Mouse (Mus musculus): ENCODE results near the gene 4921536K21Rik.
A peak's percentile ranks its signal among the peaks of the same experiment; 100 is the strongest.
"Not testable (repeated sequence)": the region's sequence is repeated elsewhere in the genome, so short reads cannot be mapped to it uniquely, and the experiment has no call there.

4921536K21Rik gene

DNA sequence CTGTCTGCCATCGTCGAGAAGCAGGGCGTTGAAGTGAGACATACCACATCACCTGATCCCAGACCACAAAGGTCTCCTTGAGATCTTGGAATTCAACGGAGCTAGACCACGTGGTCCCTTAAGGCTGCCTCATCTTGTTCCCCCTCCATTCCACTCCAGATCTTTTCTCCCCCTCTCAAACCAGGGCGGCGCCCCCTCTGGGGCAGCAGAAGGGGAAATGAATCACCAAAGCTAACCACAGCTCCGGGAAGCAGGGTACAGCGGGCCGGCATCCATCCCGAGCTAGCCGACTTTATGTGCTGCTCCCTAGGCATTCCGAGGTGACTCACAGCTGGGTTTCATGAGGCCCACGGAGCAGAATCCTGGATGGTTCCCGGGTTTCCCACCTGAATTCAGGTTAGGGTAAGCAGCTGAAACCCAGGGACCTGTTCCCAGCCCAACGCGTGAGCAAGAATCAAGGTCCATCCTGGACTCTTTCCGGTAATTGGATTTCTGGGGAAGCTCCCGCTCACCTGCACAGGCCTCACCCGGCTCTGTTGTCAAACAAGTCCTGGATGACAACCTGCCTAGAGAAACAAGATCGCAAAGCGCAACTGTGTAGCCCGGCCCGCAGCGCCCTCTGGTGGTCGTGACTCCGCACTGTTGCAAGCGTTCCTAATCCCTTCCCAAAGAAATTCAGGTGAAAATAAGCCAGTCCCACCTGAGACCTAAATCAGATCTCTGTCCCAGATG, 19.4 kb upstream of the 4921536K21Rik start, which contains the start of gene Slc35e4:
Gene Slc35e4, minus strand, starts transcription at position 556 of the 732 bp plus-strand sequence.
- H3K4me3 ChIP-seq (replicated peaks; ENCODE audit: low read length), result peak within 1 kb of the TSS; percentile 86
- peaks cover 10% of the 10 kb centered on the region for H3K36me3 ChIP-seq (ENCODE audit: insufficient read depth, low read length)
- H3K4me1 ChIP-seq (replicated peaks; ENCODE audit: low read depth, low read length), result peaks cover 28% of the 10 kb centered on the region
- no peak for TF ChIP-seq NANOG (IDR thresholded peaks at IDR 0.05; ENCODE audit: borderline replicate concordance, low read length)
- TF ChIP-seq CTCF (conservative IDR thresholded peaks at IDR 0.05; ENCODE audit: low read length), result peak; percentile 89
- no peaks in the 10 kb centered on the region for H3K9me3 ChIP-seq (ENCODE audit: low read length)
- H3K27me3 ChIP-seq (ENCODE audit: insufficient read depth, low read length), result peaks cover 54% of the 10 kb centered on the region

- peaks cover 34% of the 10 kb centered on the region for H3K4me1 ChIP-seq (replicated peaks; ENCODE audit: low read depth, low read length)
- TF ChIP-seq CTCF (conservative IDR thresholded peaks at IDR 0.05; ENCODE audit: low read length) (no peak), NANOG (IDR thresholded peaks at IDR 0.05; ENCODE audit: borderline replicate concordance, low read length) (no peak), POU5F1 (IDR thresholded peaks at IDR 0.05; ENCODE audit: borderline replicate concordance, low read length) (no peak)
- H3K9me3 ChIP-seq (ENCODE audit: low read length), result no peaks in the 10 kb centered on the region
- peaks cover 10% of the 10 kb centered on the region for H3K36me3 ChIP-seq (ENCODE audit: insufficient read depth, low read length)
- peaks cover 57% of the 10 kb centered on the region for H3K27me3 ChIP-seq (ENCODE audit: insufficient read depth, low read length)
- H3K4me3 ChIP-seq (replicated peaks; ENCODE audit: low read length), result peak overlapping the region; percentile 86
These were observed 18.6 kb upstream of the 4921536K21Rik start for GRCm38 (mm10) chr11:3913316-3914108.

DNA sequence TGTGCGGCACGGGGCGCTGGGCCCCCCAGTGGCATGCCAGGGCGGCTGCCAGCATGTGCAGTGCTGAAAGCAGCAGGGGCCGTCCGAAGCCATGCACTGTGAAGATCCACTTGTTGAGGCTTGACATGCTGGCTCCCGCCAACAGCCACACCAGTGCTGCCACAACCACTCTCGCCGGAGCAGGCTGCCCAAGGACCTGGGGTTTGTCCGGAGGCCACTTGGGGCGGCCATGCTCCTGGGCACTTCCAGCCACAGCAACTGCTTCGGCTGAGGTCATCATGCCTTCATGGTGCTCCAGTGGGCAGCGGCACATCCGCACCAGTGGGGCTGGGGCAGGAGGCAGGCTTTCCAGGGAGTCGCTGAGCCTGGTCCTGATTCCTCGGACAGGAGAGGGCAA, 18.0 kb upstream of the 4921536K21Rik start:
- TF ChIP-seq NANOG (IDR thresholded peaks at IDR 0.05; ENCODE audit: borderline replicate concordance, low read length) (no peak), CTCF (conservative IDR thresholded peaks at IDR 0.05; ENCODE audit: low read length) (no peak), POU5F1 (IDR thresholded peaks at IDR 0.05; ENCODE audit: borderline replicate concordance, low read length) (no peak)
- no peaks in the 10 kb centered on the region for H3K9me3 ChIP-seq (ENCODE audit: low read length)
- peaks cover 10% of the 10 kb centered on the region for H3K36me3 ChIP-seq (ENCODE audit: insufficient read depth, low read length)
- peak overlapping the region; percentile 86 for H3K4me3 ChIP-seq (replicated peaks; ENCODE audit: low read length)
- peaks cover 34% of the 10 kb centered on the region for H3K4me1 ChIP-seq (replicated peaks; ENCODE audit: low read depth, low read length)
- H3K27me3 ChIP-seq (ENCODE audit: insufficient read depth, low read length), result peaks cover 57% of the 10 kb centered on the region

GRCm38 (mm10) chr11:3912100-3912874, 17.4 kb upstream of the 4921536K21Rik start:
- TF ChIP-seq NANOG (IDR thresholded peaks at IDR 0.05; ENCODE audit: borderline replicate concordance, low read length) (no peak), POU5F1 (IDR thresholded peaks at IDR 0.05; ENCODE audit: borderline replicate concordance, low read length) (no peak), CTCF (conservative IDR thresholded peaks at IDR 0.05; ENCODE audit: low read length) (no peak)
- Histone ChIP-seq H3K9me3 (ENCODE audit: low read length) (no peaks in the 10 kb centered on the region), H3K4me1 (replicated peaks; ENCODE audit: low read depth, low read length) (peaks cover 34% of the 10 kb centered on the region), H3K27me3 (ENCODE audit: insufficient read depth, low read length) (peaks cover 61% of the 10 kb centered on the region), H3K36me3 (ENCODE audit: insufficient read depth, low read length) (peaks cover 6% of the 10 kb centered on the region), H3K4me3 (replicated peaks; ENCODE audit: low read length) (peak overlapping the region; percentile 86)

DNA sequence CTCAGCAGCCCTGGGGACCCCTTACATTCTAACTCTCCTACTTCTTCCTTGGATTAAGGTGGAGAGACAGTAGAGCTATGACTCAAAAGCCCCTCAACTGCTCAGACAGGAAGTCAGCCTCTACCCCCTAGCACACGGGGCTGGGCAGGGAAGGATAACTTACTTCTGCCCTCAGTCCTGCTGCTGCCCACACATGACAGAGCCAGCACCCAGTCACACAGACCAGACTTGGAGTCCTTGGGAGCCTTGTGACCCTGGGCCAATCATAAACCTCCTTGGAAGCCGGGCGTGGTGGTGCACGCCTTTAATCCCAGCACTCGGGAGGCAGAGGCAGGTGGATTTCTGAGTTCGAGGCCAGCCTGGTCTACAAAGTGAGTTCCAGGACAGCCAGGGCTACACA, 16.5 kb upstream of the 4921536K21Rik start:
- peaks cover 69% of the 10 kb centered on the region for H3K27me3 ChIP-seq (ENCODE audit: insufficient read depth, low read length)
- H3K4me1 ChIP-seq (replicated peaks; ENCODE audit: low read depth, low read length), result peaks cover 34% of the 10 kb centered on the region
- H3K4me3 ChIP-seq (replicated peaks; ENCODE audit: low read length); H3K36me3 ChIP-seq (ENCODE audit: insufficient read depth, low read length); H3K9me3 ChIP-seq (ENCODE audit: low read length): not testable (repeated sequence)

DNA sequence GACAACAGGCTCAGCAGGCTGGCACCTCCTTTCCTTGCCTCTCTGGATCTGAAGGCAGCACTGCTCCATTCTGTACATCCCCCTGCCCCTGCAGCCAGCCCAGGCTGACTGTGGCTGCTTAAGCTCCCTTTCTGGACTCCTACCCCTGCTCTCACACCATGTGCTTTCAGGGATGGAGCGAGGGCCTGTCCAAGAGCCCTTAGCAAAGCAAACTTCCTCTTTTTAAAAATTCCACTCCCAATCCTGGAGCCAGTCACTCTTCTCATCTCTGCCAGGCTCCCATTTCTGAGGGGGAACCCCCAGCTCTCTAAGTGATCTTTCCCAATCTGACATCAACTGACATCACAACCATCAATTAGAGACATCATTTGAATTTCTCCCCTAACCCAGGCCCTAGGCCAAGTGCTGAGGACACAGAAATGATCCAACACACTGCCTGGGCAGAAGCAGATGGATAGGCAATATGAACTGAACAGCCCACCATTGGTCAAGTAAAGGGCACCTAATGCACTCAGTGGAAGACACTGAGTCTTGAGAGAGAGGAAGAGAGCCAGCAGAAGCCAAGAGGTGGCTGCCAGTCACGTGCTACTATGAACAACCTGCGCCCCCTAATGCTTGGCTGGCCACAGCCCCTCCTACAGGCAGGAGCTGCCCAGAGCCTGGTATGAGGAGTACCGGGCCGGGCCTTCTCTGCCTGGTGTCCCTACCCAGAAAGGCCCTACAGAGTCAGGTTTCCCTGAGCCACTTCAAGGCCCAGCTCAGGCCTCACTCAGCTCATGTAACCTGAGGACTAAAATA, 15.8 kb upstream of the 4921536K21Rik start:
- no peak overlapping the region for H3K4me3 ChIP-seq (replicated peaks; ENCODE audit: low read length)
- peaks cover 64% of the 10 kb centered on the region for H3K27me3 ChIP-seq (ENCODE audit: insufficient read depth, low read length)
- peaks cover 34% of the 10 kb centered on the region for H3K4me1 ChIP-seq (replicated peaks; ENCODE audit: low read depth, low read length)
- no peak for TF ChIP-seq CTCF (conservative IDR thresholded peaks at IDR 0.05; ENCODE audit: low read length)
- TF ChIP-seq NANOG (IDR thresholded peaks at IDR 0.05; ENCODE audit: borderline replicate concordance, low read length), result no peak
- TF ChIP-seq POU5F1 (IDR thresholded peaks at IDR 0.05; ENCODE audit: borderline replicate concordance, low read length), result no peak
- 0 out of 2 replicates have a peak, but pooled peaks cover 3% of the 10 kb centered on the region for H3K36me3 ChIP-seq (ENCODE audit: insufficient read depth, low read length)
- no peaks in the 10 kb centered on the region for H3K9me3 ChIP-seq (ENCODE audit: low read length)

GRCm38 (mm10) chr11:3909236-3909635, 14.3 kb upstream of the 4921536K21Rik start:
- Histone ChIP-seq H3K27me3 (ENCODE audit: insufficient read depth, low read length) (peaks cover 63% of the 10 kb centered on the region), H3K4me1 (replicated peaks; ENCODE audit: low read depth, low read length) (peaks cover 44% of the 10 kb centered on the region), H3K9me3 (ENCODE audit: low read length) (no peaks in the 10 kb centered on the region), H3K36me3 (ENCODE audit: insufficient read depth, low read length) (0 out of 2 replicates have a peak, but pooled peaks cover 3% of the 10 kb centered on the region), H3K4me3 (replicated peaks; ENCODE audit: low read length) (no peak overlapping the region)
- TF ChIP-seq NANOG (IDR thresholded peaks at IDR 0.05; ENCODE audit: borderline replicate concordance, low read length), result no peak
- no peak for TF ChIP-seq POU5F1 (IDR thresholded peaks at IDR 0.05; ENCODE audit: borderline replicate concordance, low read length)
- no peak for TF ChIP-seq CTCF (conservative IDR thresholded peaks at IDR 0.05; ENCODE audit: low read length)

Data from E14TG2a.4 (cell line).